8 mouse cellular contexts compared by ENCODE assay signal in the genomic region with DNA sequence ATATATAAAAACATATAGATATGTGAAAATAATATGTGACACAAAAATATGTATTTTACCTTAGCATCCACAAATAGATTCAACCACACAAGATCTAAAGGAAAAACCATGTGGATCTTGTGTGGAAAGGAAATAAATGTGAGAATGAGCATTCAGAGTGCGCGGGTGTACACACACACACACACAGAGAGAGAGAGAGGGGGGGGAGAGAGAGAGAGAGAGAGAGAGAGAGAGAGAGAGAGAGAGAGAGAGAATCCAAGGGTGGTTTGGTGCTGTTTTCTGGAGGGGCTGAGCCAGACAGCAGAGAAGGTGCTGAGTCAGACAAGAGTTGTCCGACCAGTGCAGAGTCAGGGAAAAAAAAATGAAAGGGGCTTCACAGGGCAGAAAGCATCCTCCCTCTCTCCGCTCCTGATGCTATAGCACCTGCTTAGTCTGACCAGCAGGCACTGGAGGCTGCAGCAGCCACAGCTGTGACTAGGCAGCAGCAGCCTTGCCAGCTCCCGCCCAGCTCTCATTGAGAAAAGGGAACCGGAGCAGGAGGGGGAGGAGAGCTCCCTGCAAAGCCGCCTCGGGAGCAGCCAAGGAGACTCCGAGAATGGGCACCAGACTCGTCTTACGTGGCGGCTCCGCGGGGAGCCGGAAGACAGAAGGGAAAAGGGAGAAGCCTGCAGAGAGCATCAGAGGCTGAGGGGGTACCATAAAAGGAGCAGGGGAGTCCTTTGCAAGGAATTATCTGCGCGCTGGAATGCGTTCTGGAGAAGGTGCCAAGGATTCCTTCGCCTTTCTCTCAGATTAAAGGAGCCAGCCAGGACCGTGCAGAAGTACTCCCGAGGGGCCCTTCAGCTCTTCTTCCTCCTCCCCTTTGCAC.
A peak's percentile ranks its signal among the peaks of the same experiment; 100 is the strongest.
DNase-seq lines count a peak whose midpoint lies in the region; ATAC-seq and TF ChIP-seq lines count a peak whose summit lies in the region.

No protein-coding gene starts in this region.

- ATAC-seq in hindbrain, embryonic 14.5 days (ENCODE audit: low FRiP score): peak; percentile 92
- ATAC-seq in lung, postnatal 0 days: peak; percentile 93
- no peak for ATAC-seq in monocyte, adult 5-6 weeks (replicated peaks; ENCODE audit: insufficient number of reproducible peaks, low FRiP score, low TSS enrichment, poor library complexity, severe bottlenecking)

- H3K4me2 ChIP-seq in hindbrain, embryonic 14.5 days (replicated peaks): peak overlapping the region; percentile 79
- H3K4me2 ChIP-seq in lung, postnatal 0 days (replicated peaks; ENCODE audit: low read depth, low read length): peak overlapping the region; percentile 61

- H3K27ac ChIP-seq in hindbrain, embryonic 14.5 days: peak overlapping the region; percentile 87
- H3K27ac ChIP-seq in lung, postnatal 0 days (ENCODE audit: low read length): no peak overlapping the region

- peak overlapping the region; percentile 44 for H3K4me3 ChIP-seq in hindbrain, embryonic 14.5 days (replicated peaks; ENCODE audit: low read length)
- H3K4me3 ChIP-seq in lung, postnatal 0 days (ENCODE audit: low read depth, low read length): peak overlapping the region; percentile 35

- no peaks in the 10 kb centered on the region for H3K9me3 ChIP-seq in hindbrain, embryonic 14.5 days (ENCODE audit: control insufficient read depth, low read length)
- H3K9me3 ChIP-seq in lung, postnatal 0 days (ENCODE audit: low read length): no peaks in the 10 kb centered on the region

- WGBS in hindbrain, embryonic 14.5 days: 1% methylated on average over 21 of the region's 21 CpGs
- WGBS in lung, postnatal 0 days: 1% methylated on average over 21 of the region's 21 CpGs

- no peaks in the 10 kb centered on the region for H3K36me3 ChIP-seq in hindbrain, embryonic 14.5 days (replicated peaks; ENCODE audit: control insufficient read depth, insufficient read depth)
- no peaks in the 10 kb centered on the region for H3K36me3 ChIP-seq in lung, postnatal 0 days (ENCODE audit: insufficient read depth, low read length)

- H3K27me3 ChIP-seq in hindbrain, embryonic 14.5 days (ENCODE audit: control insufficient read depth, insufficient read depth, low read length): no peaks in the 10 kb centered on the region
- H3K27me3 ChIP-seq in lung, postnatal 0 days (replicated peaks; ENCODE audit: insufficient read depth, low read length): no peaks in the 10 kb centered on the region

- peaks cover 25% of the 10 kb centered on the region for H3K4me1 ChIP-seq in hindbrain, embryonic 14.5 days (replicated peaks; ENCODE audit: control insufficient read depth, insufficient read depth, low read length)
- H3K4me1 ChIP-seq in lung, postnatal 0 days (ENCODE audit: insufficient read depth, low read depth, low read length): no peaks in the 10 kb centered on the region

- TF ChIP-seq CTCF in lung, postnatal 0 days (IDR thresholded peaks at IDR 0.05): 0 out of 2 replicates have a peak, but pooled peaks have one; percentile 13

- peak; percentile 75 for DNase-seq in ZHBTc4 (ENCODE audit: low read depth, low spot score)
- DNase-seq in cerebellum, postnatal 36 days: peak; percentile 27 to 35
- DNase-seq in gastrocnemius, adult 18-20 months (ENCODE audit: low spot score): peak; percentile 91
- DNase-seq in hindbrain, embryonic 14.5 days (ENCODE audit: low spot score): peak; percentile 76
- peak; percentile 53 to 56 for DNase-seq in layer of hippocampus, postnatal 25 days (ENCODE audit: extremely low spot score in 1 of 2, low spot score in 1 of 2)
- DNase-seq in lung, postnatal 0 days (ENCODE audit: low spot score): peak; percentile 88
- DNase-seq in retina, embryonic 14.5 days (ENCODE audit: low spot score): peak; percentile 75

- peak overlapping the region; percentile 66 for H3K9ac ChIP-seq in hindbrain, embryonic 14.5 days
- no peak overlapping the region for H3K9ac ChIP-seq in lung, postnatal 0 days (replicated peaks; ENCODE audit: low read depth)

- no peak for TF ChIP-seq EP300 in lung, postnatal 0 days (IDR thresholded peaks at IDR 0.05)

Comparison
In these comparisons a context has a peak if more than half of its experiments do, and no peak if none do; other contexts are left out.
1. DNase-seq: peak in every context shown above with its lines; median percentile 91 in gastrocnemius, adult 18-20 months; 88 in lung, postnatal 0 days; 76 in hindbrain, embryonic 14.5 days; 75 in ZHBTc4; 75 in retina, embryonic 14.5 days; 54 in layer of hippocampus, postnatal 25 days; 31 in cerebellum, postnatal 36 days.